Mouse (Mus musculus) inflammation-experienced regulatory T-cells, adult 6 months (primary cell): ENCODE data around the gene Nat8. TPM values are rescaled to one million over a fixed set of nuclear protein-coding genes. Genes with fewer than 3 reads are reported as not detected.
"Not testable (repeated sequence)": the region's sequence is repeated elsewhere in the genome, so short reads cannot be mapped to it uniquely, and the experiment has no call there.

Source experiments
- ATAC-seq: one replicate; pipeline ENCODE4 v1.8.0; 2017
- polyA plus RNA-seq, 3 experiments: library from polyadenylated mRNA; unstranded; fragments of 100-300 nt; shearing (Covaris generic); gene quantifications; one replicate each; pipeline ENCODE4 v1.2.1; 2017

Nat8 gene
- not detected for polyA plus RNA-seq

- ATAC-seq, result no peak
Measured at GRCm38 (mm10) chr6:85831796-85832321, at the start of gene Nat8. Gene Nat8, minus strand, starts transcription at chr6:85832082.

GRCm38 (mm10) chr6:85869006-85869405 is 37.1 kb upstream of the Nat8 start, which contains the start of gene Nat8f2:
Gene Nat8f2, minus strand, starts transcription at chr6:85869158.
- not testable (repeated sequence) for ATAC-seq

- ATAC-seq, result no peak
Measured at GRCm38 (mm10) chr6:85867726-85868690, 36.1 kb upstream of the Nat8 start.

GRCm38 (mm10) chr6:85866995-85867394 is 35.1 kb upstream of the Nat8 start:
- not testable (repeated sequence) for ATAC-seq

- ATAC-seq, result not testable (repeated sequence)
Measured at GRCm38 (mm10) chr6:85866166-85866565, 34.3 kb upstream of the Nat8 start.

GRCm38 (mm10) chr6:85864900-85865639 is 33.2 kb upstream of the Nat8 start:
- ATAC-seq, result not testable (repeated sequence)

GRCm38 (mm10) chr6:85863840-85864239 is 32.0 kb upstream of the Nat8 start:
- ATAC-seq, result no peak

- no peak for ATAC-seq
Measured at GRCm38 (mm10) chr6:85863136-85863535, 31.3 kb upstream of the Nat8 start.

GRCm38 (mm10) chr6:85862565-85862964 is 30.7 kb upstream of the Nat8 start:
- no peak for ATAC-seq

GRCm38 (mm10) chr6:85861247-85861646 is 29.4 kb upstream of the Nat8 start:
- no peak for ATAC-seq

GRCm38 (mm10) chr6:85856194-85856678 is 24.4 kb upstream of the Nat8 start:
- no peak for ATAC-seq

GRCm38 (mm10) chr6:85853481-85853880 is 21.6 kb upstream of the Nat8 start:
- ATAC-seq, result no peak

- ATAC-seq, result no peak
Measured at GRCm38 (mm10) chr6:85851062-85851773, 19.3 kb upstream of the Nat8 start.

- ATAC-seq, result no peak
Measured at GRCm38 (mm10) chr6:85849240-85849639, 17.4 kb upstream of the Nat8 start.

GRCm38 (mm10) chr6:85848140-85848539 is 16.3 kb upstream of the Nat8 start:
- ATAC-seq, result no peak

- no peak for ATAC-seq
Measured at GRCm38 (mm10) chr6:85846921-85847320, 15.0 kb upstream of the Nat8 start.

- not testable (repeated sequence) for ATAC-seq
Measured at GRCm38 (mm10) chr6:85843677-85844458, 12.0 kb upstream of the Nat8 start.

GRCm38 (mm10) chr6:85839982-85840381 is 8.1 kb upstream of the Nat8 start:
- no peak for ATAC-seq

- ATAC-seq, result no peak
Measured at GRCm38 (mm10) chr6:85838674-85839073, 6.8 kb upstream of the Nat8 start.

GRCm38 (mm10) chr6:85837307-85837706 is 5.4 kb upstream of the Nat8 start:
- not testable (repeated sequence) for ATAC-seq

GRCm38 (mm10) chr6:85836827-85837226 is 4.9 kb upstream of the Nat8 start:
- ATAC-seq, result not testable (repeated sequence)
